Mouse (Mus musculus): Measurements from ENCODE around the gene Nr0b2. TPM values are rescaled to one million over a fixed set of nuclear protein-coding genes. Genes with fewer than 3 reads are reported as not detected.

Nr0b2 gene
- polyA plus RNA-seq, 1 experiment from 2014 or later = 0.16 TPM

DNA sequence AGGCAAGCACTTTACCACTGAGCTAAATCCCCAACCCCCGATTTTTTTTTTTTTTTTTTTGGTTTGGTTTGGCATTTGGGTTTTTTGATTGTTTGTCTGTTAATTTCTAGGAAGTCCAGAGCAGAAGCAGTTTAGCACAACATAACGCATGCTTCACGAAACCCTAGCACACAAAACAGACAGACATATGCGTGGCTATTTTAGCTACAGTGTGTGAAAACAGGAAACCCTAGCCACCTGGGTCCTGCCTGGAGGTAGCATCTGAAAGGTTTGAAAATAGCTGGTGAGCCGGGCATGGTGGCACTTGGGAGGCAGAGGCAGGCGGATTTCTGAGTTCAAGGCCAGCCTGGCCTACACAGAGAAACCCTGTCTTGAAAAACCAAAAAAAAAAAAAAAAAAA, 42.9 kb downstream of the Nr0b2 start:
- no peaks in the 10 kb centered on the region; the same call in 1 of the 2 replicates for H3K36me3 ChIP-seq (ENCODE audit: control insufficient read depth, insufficient read depth, low read length)
- peaks cover 27% of the 10 kb centered on the region for H3K27me3 ChIP-seq (ENCODE audit: control insufficient read depth, insufficient read depth, low read length)
- peaks cover 8% of the 10 kb centered on the region; the same call in 1 of the 2 replicates for H3K4me1 ChIP-seq (replicated peaks; ENCODE audit: control insufficient read depth, insufficient read depth, low read length)
- 88% methylated on average over 6 of the region's 6 CpGs for WGBS
- no peak for DNase-seq (ENCODE audit: low spot score)
- H3K4me3 ChIP-seq (ENCODE audit: low read depth, low read length) = no peak overlapping the region
- no peak overlapping the region for H3K9ac ChIP-seq (ENCODE audit: low read length)
- H3K27ac ChIP-seq (ENCODE audit: low read depth, low read length) = no peak overlapping the region
- H3K4me2 ChIP-seq (ENCODE audit: low read depth, low read length, severe bottlenecking) = no peak overlapping the region
- no peaks in the 10 kb centered on the region for H3K9me3 ChIP-seq (ENCODE audit: control insufficient read depth, low read length)
- no peak for ATAC-seq (replicated peaks; ENCODE audit: low FRiP score)

DNA sequence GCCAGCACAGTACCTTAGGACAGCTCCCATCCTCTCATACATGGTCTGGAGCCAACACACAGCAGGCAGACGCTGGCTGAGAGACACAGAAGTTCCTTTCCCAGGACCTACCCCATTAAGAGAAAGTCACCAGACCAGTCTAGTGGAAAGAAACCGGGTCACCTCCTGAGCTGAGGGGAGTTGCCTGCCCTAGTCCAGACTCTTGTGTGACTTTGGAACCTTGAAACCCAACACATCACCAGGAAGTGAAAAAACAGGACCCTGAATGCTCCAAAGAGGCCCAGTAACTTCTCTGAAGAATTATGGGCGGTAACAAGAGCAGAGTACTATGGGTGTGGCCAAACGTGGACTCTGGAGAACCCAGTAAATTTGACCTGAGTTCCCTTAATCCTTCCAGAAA, 45.4 kb downstream of the Nr0b2 start:
- DNase-seq (ENCODE audit: low spot score) (no peak), ATAC-seq (replicated peaks; ENCODE audit: low FRiP score) (no peak)
- Histone ChIP-seq H3K9me3 (ENCODE audit: control insufficient read depth, low read length) (no peaks in the 10 kb centered on the region), H3K9ac (ENCODE audit: low read length) (no peak overlapping the region), H3K27me3 (ENCODE audit: control insufficient read depth, insufficient read depth, low read length) (peaks cover 38% of the 10 kb centered on the region), H3K27ac (ENCODE audit: low read depth, low read length) (no peak overlapping the region), H3K4me3 (ENCODE audit: low read depth, low read length) (no peak overlapping the region), H3K36me3 (ENCODE audit: control insufficient read depth, insufficient read depth, low read length) (no peaks in the 10 kb centered on the region), H3K4me2 (ENCODE audit: low read depth, low read length, severe bottlenecking) (no peak overlapping the region), H3K4me1 (replicated peaks; ENCODE audit: control insufficient read depth, insufficient read depth, low read length) (peaks cover 10% of the 10 kb centered on the region; the same call in 1 of the 2 replicates)
- 48% methylated on average over 4 of the region's 4 CpGs for WGBS

DNA sequence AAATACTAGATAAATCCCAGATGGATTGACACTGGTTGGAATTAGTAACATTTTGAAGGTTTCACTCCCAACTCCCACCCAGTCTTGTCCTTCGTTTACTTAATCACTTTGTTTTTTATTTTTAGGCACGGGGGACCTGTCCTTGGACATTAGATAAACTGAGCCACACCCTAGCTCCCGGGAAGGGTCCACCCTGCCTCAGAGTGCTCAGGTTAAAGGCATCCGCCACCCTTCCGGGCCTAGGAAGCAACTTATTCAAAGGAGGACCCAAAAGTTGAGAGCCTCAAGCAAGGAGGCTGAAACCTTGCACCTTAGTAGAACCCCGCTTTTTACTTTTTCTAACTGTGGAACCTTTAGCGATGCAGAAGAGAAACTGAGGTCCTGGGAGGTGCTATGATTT, 45.9 kb downstream of the Nr0b2 start:
- no peak for DNase-seq (ENCODE audit: low spot score)
- no peak overlapping the region for H3K27ac ChIP-seq (ENCODE audit: low read depth, low read length)
- no peaks in the 10 kb centered on the region for H3K9me3 ChIP-seq (ENCODE audit: control insufficient read depth, low read length)
- peak overlapping the region; percentile 45 for H3K4me3 ChIP-seq (ENCODE audit: low read depth, low read length)
- H3K4me1 ChIP-seq (replicated peaks; ENCODE audit: control insufficient read depth, insufficient read depth, low read length) = peaks cover 10% of the 10 kb centered on the region; the same call in 1 of the 2 replicates
- H3K36me3 ChIP-seq (ENCODE audit: control insufficient read depth, insufficient read depth, low read length) = no peaks in the 10 kb centered on the region
- no peak for ATAC-seq (replicated peaks; ENCODE audit: low FRiP score)
- H3K4me2 ChIP-seq (ENCODE audit: low read depth, low read length, severe bottlenecking) = peak overlapping the region; percentile 81
- WGBS = 21% methylated on average over 7 of the region's 7 CpGs
- H3K27me3 ChIP-seq (ENCODE audit: control insufficient read depth, insufficient read depth, low read length) = peaks cover 38% of the 10 kb centered on the region
- H3K9ac ChIP-seq (ENCODE audit: low read length) = peak overlapping the region; percentile 51

DNA sequence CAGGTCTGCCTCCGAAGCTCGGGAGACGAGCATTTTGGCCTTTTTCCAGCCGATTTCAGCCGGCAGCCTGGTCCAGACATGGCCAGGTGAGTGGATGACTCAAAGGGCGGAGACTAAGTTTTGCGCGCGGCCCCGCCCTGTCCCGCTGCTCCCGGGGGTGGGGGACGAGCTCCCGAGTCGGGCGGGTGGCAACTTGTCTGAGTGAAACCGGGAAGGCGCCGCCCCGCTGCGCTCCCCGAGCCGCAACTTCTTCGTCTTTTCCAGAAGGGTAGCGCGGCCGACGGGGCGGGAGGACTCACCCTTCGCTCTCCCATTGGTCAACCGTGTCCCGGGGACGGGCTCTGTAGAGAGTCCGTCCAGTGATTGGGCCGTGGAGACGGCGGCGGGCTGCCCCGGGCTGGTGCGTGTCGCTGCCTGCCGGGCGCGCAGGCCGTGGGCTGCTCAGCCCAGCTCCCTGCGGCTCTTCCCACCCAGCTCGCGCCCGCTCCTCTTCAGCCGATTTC, 46.4 kb downstream of the Nr0b2 start:
- Histone ChIP-seq H3K27me3 (ENCODE audit: control insufficient read depth, insufficient read depth, low read length) (peaks cover 38% of the 10 kb centered on the region), H3K9me3 (ENCODE audit: control insufficient read depth, low read length) (no peaks in the 10 kb centered on the region), H3K9ac (ENCODE audit: low read length) (peak overlapping the region; percentile 51), H3K4me2 (ENCODE audit: low read depth, low read length, severe bottlenecking) (peak overlapping the region; percentile 81), H3K4me3 (ENCODE audit: low read depth, low read length) (peak overlapping the region; percentile 45), H3K27ac (ENCODE audit: low read depth, low read length) (no peak overlapping the region), H3K36me3 (ENCODE audit: control insufficient read depth, insufficient read depth, low read length) (no peaks in the 10 kb centered on the region), H3K4me1 (replicated peaks; ENCODE audit: control insufficient read depth, insufficient read depth, low read length) (peaks cover 10% of the 10 kb centered on the region; the same call in 1 of the 2 replicates)
- under 1% methylated on average over 50 of the region's 50 CpGs for WGBS
- ATAC-seq (replicated peaks; ENCODE audit: low FRiP score) = peak; percentile 97
- peak; percentile 89 for DNase-seq (ENCODE audit: low spot score)

GRCm38 (mm10) chr4:133600306-133600705, 47.1 kb downstream of the Nr0b2 start:
- no peak overlapping the region for H3K27ac ChIP-seq (ENCODE audit: low read depth, low read length)
- no peaks in the 10 kb centered on the region for H3K36me3 ChIP-seq (ENCODE audit: control insufficient read depth, insufficient read depth, low read length)
- WGBS = 16% methylated on average over 9 of the region's 9 CpGs
- DNase-seq (ENCODE audit: low spot score) (no peak), ATAC-seq (replicated peaks; ENCODE audit: low FRiP score) (no peak)
- H3K4me2 ChIP-seq (ENCODE audit: low read depth, low read length, severe bottlenecking) = peak overlapping the region; percentile 81
- no peaks in the 10 kb centered on the region for H3K9me3 ChIP-seq (ENCODE audit: control insufficient read depth, low read length)
- H3K4me1 ChIP-seq (replicated peaks; ENCODE audit: control insufficient read depth, insufficient read depth, low read length) = peaks cover 10% of the 10 kb centered on the region; the same call in 1 of the 2 replicates
- H3K9ac ChIP-seq (ENCODE audit: low read length) = no peak overlapping the region; the same call in 1 of the 2 replicates
- peak overlapping the region; percentile 45 for H3K4me3 ChIP-seq (ENCODE audit: low read depth, low read length)
- H3K27me3 ChIP-seq (ENCODE audit: control insufficient read depth, insufficient read depth, low read length) = peaks cover 38% of the 10 kb centered on the region

GRCm38 (mm10) chr4:133601721-133602218, 48.6 kb downstream of the Nr0b2 start, which contains the start of gene Sfn:
Gene Sfn, minus strand, starts transcription at chr4:133602168.
- H3K27me3 ChIP-seq (ENCODE audit: control insufficient read depth, insufficient read depth, low read length) = peaks cover 38% of the 10 kb centered on the region
- WGBS = 2% methylated on average over 16 of the region's 16 CpGs
- no peak within 1 kb of the TSS for H3K9ac ChIP-seq (ENCODE audit: low read length)
- no peak within 1 kb of the TSS for H3K4me2 ChIP-seq (ENCODE audit: low read depth, low read length, severe bottlenecking)
- H3K9me3 ChIP-seq (ENCODE audit: control insufficient read depth, low read length) = no peaks in the 10 kb centered on the region
- H3K27ac ChIP-seq (ENCODE audit: low read depth, low read length) = no peak within 1 kb of the TSS
- H3K36me3 ChIP-seq (ENCODE audit: control insufficient read depth, insufficient read depth, low read length) = no peaks in the 10 kb centered on the region
- no peak for ATAC-seq (replicated peaks; ENCODE audit: low FRiP score)
- H3K4me3 ChIP-seq (ENCODE audit: low read depth, low read length) = no peak within 1 kb of the TSS
- peaks cover 10% of the 10 kb centered on the region; the same call in 1 of the 2 replicates for H3K4me1 ChIP-seq (replicated peaks; ENCODE audit: control insufficient read depth, insufficient read depth, low read length)
- no peak for DNase-seq (ENCODE audit: low spot score)

- Histone ChIP-seq H3K36me3 (ENCODE audit: control insufficient read depth, insufficient read depth, low read length) (no peaks in the 10 kb centered on the region), H3K4me3 (ENCODE audit: low read depth, low read length) (no peak overlapping the region), H3K4me1 (replicated peaks; ENCODE audit: control insufficient read depth, insufficient read depth, low read length) (peaks cover 10% of the 10 kb centered on the region; the same call in 1 of the 2 replicates), H3K27ac (ENCODE audit: low read depth, low read length) (no peak overlapping the region), H3K27me3 (ENCODE audit: control insufficient read depth, insufficient read depth, low read length) (peaks cover 36% of the 10 kb centered on the region), H3K9me3 (ENCODE audit: control insufficient read depth, low read length) (no peaks in the 10 kb centered on the region), H3K9ac (ENCODE audit: low read length) (no peak overlapping the region), H3K4me2 (ENCODE audit: low read depth, low read length, severe bottlenecking) (no peak overlapping the region)
- no peak for DNase-seq (ENCODE audit: low spot score)
- no peak for ATAC-seq (replicated peaks; ENCODE audit: low FRiP score)
- WGBS = 86% methylated on average over 5 of the region's 5 CpGs
These were observed 49.9 kb downstream of the Nr0b2 start for GRCm38 (mm10) chr4:133603056-133603455.

GRCm38 (mm10) chr4:133604175-133604574, 51.0 kb downstream of the Nr0b2 start:
- Histone ChIP-seq H3K27me3 (ENCODE audit: control insufficient read depth, insufficient read depth, low read length) (peaks cover 25% of the 10 kb centered on the region), H3K36me3 (ENCODE audit: control insufficient read depth, insufficient read depth, low read length) (no peaks in the 10 kb centered on the region)
- ATAC-seq (replicated peaks; ENCODE audit: low FRiP score) = no peak

DNA sequence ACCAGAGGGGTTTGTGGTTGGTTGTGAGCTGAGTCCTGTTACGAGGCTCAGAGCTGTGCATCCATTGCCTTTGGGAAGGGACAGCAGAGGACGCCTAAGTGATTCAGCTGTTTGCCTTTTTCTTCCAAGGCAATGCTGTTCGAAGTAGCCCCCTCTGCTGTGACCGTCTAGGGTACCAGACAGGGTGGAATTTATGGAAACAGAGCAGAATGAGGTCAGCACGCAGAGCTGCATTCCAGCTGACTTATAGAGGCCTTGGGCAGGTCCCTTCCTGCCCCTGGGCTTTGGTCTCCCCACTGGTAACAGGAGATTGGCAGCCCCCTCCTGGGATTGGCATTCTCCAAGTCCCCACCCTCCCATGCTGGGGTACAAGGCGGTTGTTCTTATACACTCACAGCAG, 51.7 kb downstream of the Nr0b2 start:
- DNase-seq (ENCODE audit: low spot score) (no peak), ATAC-seq (replicated peaks; ENCODE audit: low FRiP score) (no peak)
- peaks cover 6% of the 10 kb centered on the region; the same call in 1 of the 2 replicates for H3K4me1 ChIP-seq (replicated peaks; ENCODE audit: control insufficient read depth, insufficient read depth, low read length)
- H3K27ac ChIP-seq (ENCODE audit: low read depth, low read length) = no peak overlapping the region
- 60% methylated on average over 6 of the region's 6 CpGs for WGBS
- no peak overlapping the region for H3K4me2 ChIP-seq (ENCODE audit: low read depth, low read length, severe bottlenecking)
- H3K4me3 ChIP-seq (ENCODE audit: low read depth, low read length) = no peak overlapping the region
- peaks cover 18% of the 10 kb centered on the region for H3K27me3 ChIP-seq (ENCODE audit: control insufficient read depth, insufficient read depth, low read length)
- H3K9me3 ChIP-seq (ENCODE audit: control insufficient read depth, low read length) = no peaks in the 10 kb centered on the region
- no peak overlapping the region for H3K9ac ChIP-seq (ENCODE audit: low read length)
- no peaks in the 10 kb centered on the region for H3K36me3 ChIP-seq (ENCODE audit: control insufficient read depth, insufficient read depth, low read length)

More at GRCm38 (mm10) chr4:133604175-133604574, 51.0 kb downstream of the Nr0b2 start:
- H3K4me1 ChIP-seq (replicated peaks; ENCODE audit: control insufficient read depth, insufficient read depth, low read length) = peaks cover 9% of the 10 kb centered on the region; the same call in 1 of the 2 replicates
- H3K9me3 ChIP-seq (ENCODE audit: control insufficient read depth, low read length) = no peaks in the 10 kb centered on the region
- no peak overlapping the region for H3K27ac ChIP-seq (ENCODE audit: low read depth, low read length)
- no peak for DNase-seq (ENCODE audit: low spot score)
- 94% methylated on average over 7 of the region's 7 CpGs for WGBS
- H3K4me3 ChIP-seq (ENCODE audit: low read depth, low read length) = no peak overlapping the region
- no peak overlapping the region for H3K4me2 ChIP-seq (ENCODE audit: low read depth, low read length, severe bottlenecking)
- no peak overlapping the region for H3K9ac ChIP-seq (ENCODE audit: low read length)
